Mouse (Mus musculus) liver, adult 2 months (tissue): ENCODE data around the gene Srgap1.

Experiments
- CTCF ChIP-seq: fragments of 200-500 bp; IDR thresholded peaks from 2 replicates; pipeline ENCODE4 v1.5.1; 2011; ENCODE audit warnings: low read depth, low read length, control low read depth
- POLR2A ChIP-seq: fragments of 200-500 bp; IDR thresholded peaks from 2 replicates; pipeline ENCODE4 v1.6.1; 2011; ENCODE audit warnings: low read length, control low read depth; ENCODE audit not compliant: insufficient read depth; ENCODE audit errors: extremely low read depth

DNA sequence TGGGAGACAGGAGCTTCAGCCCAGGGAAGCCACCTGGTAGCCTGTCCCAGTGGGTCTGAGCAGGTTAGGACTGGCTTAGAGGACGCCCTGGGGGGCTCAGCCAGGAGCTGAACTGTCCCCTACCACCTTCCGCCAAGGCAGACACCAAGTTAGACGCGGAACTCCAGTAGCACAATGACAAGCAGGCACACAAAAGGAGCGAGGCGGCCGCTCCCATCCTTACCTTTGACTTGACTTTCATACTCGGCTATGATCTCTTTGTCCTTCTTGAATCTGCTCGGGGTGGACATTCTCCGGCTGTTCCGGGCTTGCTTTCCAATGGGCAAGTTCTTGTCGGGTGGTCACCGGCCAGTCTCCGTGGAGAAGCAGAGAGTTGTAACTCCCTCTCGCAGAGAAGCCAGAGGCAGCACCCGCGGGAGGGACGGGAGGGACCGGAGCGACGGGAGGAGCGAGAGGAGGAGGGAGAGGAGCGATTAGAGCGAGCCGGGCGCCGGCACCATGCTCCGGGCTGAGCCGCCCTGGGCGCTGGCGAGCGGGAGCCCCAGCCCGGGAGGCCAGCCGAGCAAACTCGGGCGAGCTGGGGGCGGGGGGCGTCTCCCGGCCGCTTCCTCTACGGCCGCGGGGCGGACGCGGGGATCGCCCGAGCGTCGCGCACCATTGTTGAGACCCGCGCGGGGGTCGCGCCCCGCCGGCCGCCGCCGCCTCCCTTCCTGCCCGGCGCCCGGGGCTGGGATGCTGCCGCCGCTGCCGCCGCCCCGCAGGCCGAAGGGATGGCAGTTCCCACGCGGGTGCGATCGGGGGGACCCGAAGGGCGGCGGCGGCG, at the start of gene Srgap1:
- TF ChIP-seq CTCF, result no peak
- no peak for TF ChIP-seq POLR2A
